Mouse (Mus musculus): ENCODE data around the gene Colq. TPM values are rescaled to one million over a fixed set of nuclear protein-coding genes. Genes with fewer than 3 reads are reported as not detected.
A peak's percentile ranks its signal among the peaks of the same experiment; 100 is the strongest.

The Colq gene
- polyA plus RNA-seq, 2 experiments: 0.04 TPM; not detected in 1

- DNase-seq (ENCODE audit: low read depth in 3 of 3, low spot score in 3 of 3) (no peak), ATAC-seq (ENCODE audit: insufficient read depth) (no peak)
- Histone ChIP-seq H3K27me3 (ENCODE audit: control insufficient read depth, insufficient read depth, low read length) (no peaks in the 10 kb centered on the region), H3K9me3 (ENCODE audit: control insufficient read depth, low read length) (no peaks in the 10 kb centered on the region), H3K9ac (replicated peaks) (no peak overlapping the region), H3K36me3 (replicated peaks; ENCODE audit: control insufficient read depth, insufficient read depth, low read depth) (no peaks in the 10 kb centered on the region), H3K27ac (no peak overlapping the region), H3K4me1 (replicated peaks; ENCODE audit: control insufficient read depth in 2 of 2, insufficient read depth in 2 of 2, low read length in 1 of 2) (no peaks in the 10 kb centered on the region), H3K4me3 (ENCODE audit: insufficient read depth in 1 of 2, low read depth in 2 of 2, low read length in 2 of 2) (no peak overlapping the region), H3K4me2 (ENCODE audit: low read depth) (no peak overlapping the region)
- WGBS (ENCODE audit: insufficient replicate concordance): 60% methylated on average over 2 of the region's 2 CpGs
- no peak for TF ChIP-seq EP300 (IDR thresholded peaks at IDR 0.05; ENCODE audit: low read depth)
- TF ChIP-seq CTCF (IDR thresholded peaks at IDR 0.05; ENCODE audit: low read depth): peak; percentile 33; the same call in 1 of the 2 replicates
Observed at GRCm38 (mm10) chr14:31473297-31473696, 117.8 kb downstream of the Colq start.

Other genes with a start within 250 kb of the Colq start
- 9.8 and 14.7 TPM in 2 replicates for gene Sh3bp5, start 155.3 kb downstream of the Colq start, polyA plus RNA-seq (2012; rRNA removed)
- gene Sh3bp5, start 155.3 kb downstream of the Colq start, polyA plus RNA-seq (2014; fragmentation: Nextera tagmentation; extraction: Ambion mirVana): 6.4 and 6.9 TPM in 2 replicates
- 23.0 and 30.3 TPM in 2 replicates for gene Eaf1, start 96.9 kb downstream of the Colq start, polyA plus RNA-seq (2012; rRNA removed)
- 20.9 and 23.1 TPM in 2 replicates for gene Eaf1, start 96.9 kb downstream of the Colq start, polyA plus RNA-seq (2014; fragmentation: Nextera tagmentation; extraction: Ambion mirVana)
- gene Mettl6, start 96.3 kb downstream of the Colq start, polyA plus RNA-seq (2012; rRNA removed): 5.4 and 9.6 TPM in 2 replicates
- 28.9 and 30.5 TPM in 2 replicates for gene Mettl6, start 96.3 kb downstream of the Colq start, polyA plus RNA-seq (2014; fragmentation: Nextera tagmentation; extraction: Ambion mirVana)
- not detected in 2 replicates for gene Gm49387, start 49.5 kb upstream of the Colq start, polyA plus RNA-seq (2012; rRNA removed)
- gene Gm49387, start 49.5 kb upstream of the Colq start, polyA plus RNA-seq (2014; fragmentation: Nextera tagmentation; extraction: Ambion mirVana): 0.65 and 2.3 TPM in 2 replicates
- 7.6 and 12.9 TPM in 2 replicates for gene Btd, start 49.7 kb upstream of the Colq start, polyA plus RNA-seq (2012; rRNA removed)
- 8.8 and 8.9 TPM in 2 replicates for gene Btd, start 49.7 kb upstream of the Colq start, polyA plus RNA-seq (2014; fragmentation: Nextera tagmentation; extraction: Ambion mirVana)
- gene Hacl1, start 49.9 kb upstream of the Colq start, polyA plus RNA-seq (2012; rRNA removed): 3.5 and 7.4 TPM in 2 replicates
- gene Hacl1, start 49.9 kb upstream of the Colq start, polyA plus RNA-seq (2014; fragmentation: Nextera tagmentation; extraction: Ambion mirVana): 10.7 and 13.3 TPM in 2 replicates
- gene Ankrd28, start 239.3 kb upstream of the Colq start, polyA plus RNA-seq (2012; rRNA removed): 3.4 and 4.8 TPM in 2 replicates
- 3.1 and 3.8 TPM in 2 replicates for gene Ankrd28, start 239.3 kb upstream of the Colq start, polyA plus RNA-seq (2014; fragmentation: Nextera tagmentation; extraction: Ambion mirVana)

Measured in liver, embryonic 14.5 days (tissue).